Mouse (Mus musculus) heart, embryonic 16.5 days (tissue): ENCODE results near the gene 1700029J07Rik. TPM values are rescaled to one million over a fixed set of nuclear protein-coding genes. Genes with fewer than 3 reads are reported as not detected.
A peak's percentile ranks its signal among the peaks of the same experiment; 100 is the strongest.

Experiments
- ATAC-seq: fragments of 200-750 bp; cut with Nextera tagmentation; replicated peaks from 2 replicates; pipeline ENCODE4 v1.8.0; 2017; ENCODE audit warnings: moderate number of reproducible peaks; ENCODE audit not compliant: insufficient read depth, low FRiP score; ENCODE audit errors: extremely low read depth
- H3K27ac ChIP-seq: fragments of 300-500 bp; sonication (generic); 2 replicates; pipeline ENCODE4 v1.5.1; 2014; ENCODE audit warnings: mild to moderate bottlenecking, low read length, control low read depth, moderate library complexity
- H3K27me3 ChIP-seq: fragments of 300-500 bp; sonication (generic); 2 replicates; pipeline ENCODE4 v1.6.1; 2014; ENCODE audit warnings: low read length, mixed read lengths; ENCODE audit not compliant: control insufficient read depth, insufficient read depth
- H3K36me3 ChIP-seq: fragments of 300-500 bp; sonication (generic); 2 replicates; pipeline ENCODE4 v1.6.1; 2014; ENCODE audit not compliant: control insufficient read depth, insufficient read depth
- H3K4me1 ChIP-seq: fragments of 300-500 bp; sonication (generic); 2 replicates; pipeline ENCODE4 v1.6.1; 2014; ENCODE audit warnings: low read length, mixed read lengths; ENCODE audit not compliant: control insufficient read depth, insufficient read depth
- H3K4me2 ChIP-seq: fragments of 300-500 bp; sonication (generic); 2 replicates; pipeline ENCODE4 v1.6.1; 2014; ENCODE audit warnings: low read depth, mild to moderate bottlenecking, control low read depth, low read length
- H3K4me3 ChIP-seq: fragments of 300-500 bp; sonication (generic); 2 replicates; pipeline ENCODE4 v1.5.1; 2014; ENCODE audit warnings: mild to moderate bottlenecking, control low read depth, low read length
- H3K9ac ChIP-seq: fragments of 300-500 bp; sonication (generic); 2 replicates; pipeline ENCODE4 v1.6.1; 2014; ENCODE audit warnings: low read length, control low read depth
- H3K9me3 ChIP-seq: fragments of 300-500 bp; sonication (generic); replicated peaks from 2 replicates; pipeline ENCODE4 v1.6.1; 2016; ENCODE audit warnings: low read length; ENCODE audit not compliant: control insufficient read depth
- WGBS: fragments of 180-500 bp; shearing (Covaris S2); extraction: QIAGEN DNeasy Blood & Tissue Kit; methylation state at CpG from one replicate; pipeline ENCODE4 v1.1.7; 2014; 5-methylcytosine and 5-hydroxymethylcytosine counted together
- polyA plus RNA-seq: library from polyadenylated mRNA; unstranded; fragments of >200 nt; fragmentation: Nextera tagmentation; extraction: Ambion mirVana; gene quantifications from 2 replicates; pipeline ENCODE4 v1.2.1, GENCODE M21; 2015

1700029J07Rik gene
- polyA plus RNA-seq, 1 experiment from 2014 or later: 3.8 TPM

DNA sequence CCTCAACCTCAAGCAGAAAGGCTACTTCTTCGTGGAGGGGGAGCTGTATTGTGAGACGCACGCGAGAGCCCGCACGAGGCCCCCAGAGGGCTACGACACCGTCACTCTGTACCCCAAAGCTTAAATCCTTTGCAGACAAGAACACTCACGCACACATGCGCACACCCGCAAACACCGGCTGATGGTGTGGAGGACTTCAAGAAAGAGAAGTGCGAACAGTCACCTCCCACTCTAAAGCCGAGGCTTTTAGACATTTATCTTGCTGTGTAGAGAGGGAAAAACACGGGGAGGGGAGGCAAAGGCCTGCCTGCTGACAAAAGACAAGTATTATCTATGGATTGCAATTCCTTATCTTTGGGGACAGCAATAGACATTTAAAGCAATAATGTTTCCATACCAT, 56.2 kb downstream of the 1700029J07Rik start:
- no peak for ATAC-seq
- 73% methylated on average over 15 of the region's 15 CpGs for WGBS

DNA sequence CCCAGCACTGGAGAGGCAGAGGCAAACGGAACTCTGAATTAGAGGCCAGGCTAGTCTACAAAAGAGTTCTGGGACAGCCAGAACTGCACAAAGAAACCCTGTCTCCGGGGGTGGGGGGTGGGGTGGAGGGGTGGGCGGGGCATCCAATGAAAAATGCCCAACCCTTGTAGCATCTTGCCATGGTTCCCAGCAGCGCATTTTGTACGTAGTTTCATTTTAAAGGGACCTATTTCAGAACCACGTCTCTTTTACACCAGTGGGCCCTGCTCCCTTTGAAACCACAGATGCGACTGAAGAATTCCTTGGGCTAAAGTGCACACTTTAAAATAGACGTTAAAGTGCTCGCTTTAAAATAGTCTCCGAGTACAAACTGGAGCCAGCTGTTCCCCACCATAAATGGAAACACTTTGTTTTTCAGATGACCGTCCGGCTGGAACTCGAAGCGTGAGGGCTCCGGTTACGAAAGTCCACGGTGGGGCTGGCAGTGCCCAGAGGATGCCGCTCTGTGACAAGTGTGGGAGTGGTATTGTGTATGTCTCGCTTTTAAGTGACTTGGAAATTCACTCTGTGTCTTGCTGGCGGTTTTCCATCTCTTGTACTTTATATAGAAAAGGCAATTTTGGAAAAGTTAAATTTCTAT, 57.9 kb downstream of the 1700029J07Rik start:
- no peak overlapping the region for H3K9ac ChIP-seq
- 0 out of 2 replicates have a peak, but pooled peaks have one; percentile 52 for ATAC-seq
- peaks cover 29% of the 10 kb centered on the region for H3K36me3 ChIP-seq
- H3K9me3 ChIP-seq: no peaks in the 10 kb centered on the region
- peak overlapping the region; percentile 51 for H3K27ac ChIP-seq
- peaks cover 7% of the 10 kb centered on the region; the same call in 1 of the 2 replicates for H3K4me1 ChIP-seq
- no peaks in the 10 kb centered on the region for H3K27me3 ChIP-seq
- H3K4me3 ChIP-seq: peak overlapping the region; percentile 11
- H3K4me2 ChIP-seq: peak overlapping the region; percentile 39
- WGBS: 61% methylated on average over 20 of the region's 20 CpGs

More for the DNA sequence above, 56.2 kb downstream of the 1700029J07Rik start:
- Histone ChIP-seq H3K4me2 (no peak overlapping the region), H3K27ac (no peak overlapping the region), H3K9ac (no peak overlapping the region), H3K4me1 (peaks cover 7% of the 10 kb centered on the region; the same call in 1 of the 2 replicates), H3K9me3 (no peaks in the 10 kb centered on the region), H3K27me3 (no peaks in the 10 kb centered on the region), H3K4me3 (no peak overlapping the region), H3K36me3 (peaks cover 29% of the 10 kb centered on the region)

DNA sequence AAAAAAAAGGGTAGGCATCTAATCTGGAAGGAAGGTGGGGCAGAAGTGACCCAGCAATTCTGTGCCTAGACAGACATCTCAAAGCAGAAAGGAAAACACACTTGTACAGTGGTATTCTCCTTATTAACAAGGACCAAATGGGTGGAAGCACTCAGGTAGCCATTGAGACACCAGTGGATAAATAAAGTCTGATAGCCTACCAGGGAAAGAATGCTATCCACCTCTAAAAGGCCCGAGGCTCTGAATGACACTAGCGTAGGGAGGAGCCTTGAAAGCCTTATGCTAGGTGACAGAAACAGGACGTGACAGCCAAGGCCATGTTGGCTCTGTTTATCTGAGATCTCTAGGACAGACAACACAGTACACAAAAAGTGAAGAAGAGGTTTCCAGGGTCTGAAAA, 58.6 kb downstream of the 1700029J07Rik start:
- no peak overlapping the region for H3K4me3 ChIP-seq
- H3K4me2 ChIP-seq: no peak overlapping the region
- no peak overlapping the region for H3K9ac ChIP-seq
- H3K9me3 ChIP-seq: no peaks in the 10 kb centered on the region
- WGBS: 58% methylated on average over 3 of the region's 3 CpGs
- H3K27ac ChIP-seq: peak overlapping the region; percentile 51
- peaks cover 29% of the 10 kb centered on the region for H3K36me3 ChIP-seq
- no peaks in the 10 kb centered on the region for H3K27me3 ChIP-seq
- H3K4me1 ChIP-seq: peaks cover 7% of the 10 kb centered on the region; the same call in 1 of the 2 replicates
- no peak for ATAC-seq

- Histone ChIP-seq H3K4me3 (no peak overlapping the region), H3K4me2 (no peak overlapping the region), H3K27me3 (no peaks in the 10 kb centered on the region), H3K36me3 (peaks cover 19% of the 10 kb centered on the region), H3K9me3 (no peaks in the 10 kb centered on the region), H3K27ac (no peak overlapping the region), H3K9ac (no peak overlapping the region), H3K4me1 (peaks cover 7% of the 10 kb centered on the region; the same call in 1 of the 2 replicates)
- ATAC-seq: no peak
- WGBS: 92% methylated on average over 11 of the region's 11 CpGs
These were observed 61.3 kb downstream of the 1700029J07Rik start for GRCm38 (mm10) chr8:45913707-45914106.

- ATAC-seq: no peak
- no peaks in the 10 kb centered on the region for H3K9me3 ChIP-seq
- H3K4me2 ChIP-seq: no peak overlapping the region
- no peaks in the 10 kb centered on the region for H3K27me3 ChIP-seq
- 92% methylated on average over 4 of the region's 4 CpGs for WGBS
- H3K4me3 ChIP-seq: no peak overlapping the region
- no peak overlapping the region for H3K9ac ChIP-seq
- peaks cover 11% of the 10 kb centered on the region; the same call in 1 of the 2 replicates for H3K36me3 ChIP-seq
- H3K4me1 ChIP-seq: peaks cover 17% of the 10 kb centered on the region
- no peak overlapping the region for H3K27ac ChIP-seq
These were observed 68.8 kb downstream of the 1700029J07Rik start for GRCm38 (mm10) chr8:45906251-45906619.

- Histone ChIP-seq H3K4me2 (no peak overlapping the region), H3K27ac (no peak overlapping the region), H3K9ac (no peak overlapping the region), H3K27me3 (no peaks in the 10 kb centered on the region), H3K9me3 (no peaks in the 10 kb centered on the region), H3K4me3 (no peak overlapping the region), H3K4me1 (peaks cover 19% of the 10 kb centered on the region), H3K36me3 (peaks cover 11% of the 10 kb centered on the region; the same call in 1 of the 2 replicates)
- 82% methylated on average over 7 of the region's 7 CpGs for WGBS
- no peak for ATAC-seq
These were observed 69.3 kb downstream of the 1700029J07Rik start for GRCm38 (mm10) chr8:45905591-45906250.

GRCm38 (mm10) chr8:45903659-45904058, 71.4 kb downstream of the 1700029J07Rik start:
- peak; percentile 57; the same call in 1 of the 2 replicates for ATAC-seq
- Histone ChIP-seq H3K4me1 (peaks cover 25% of the 10 kb centered on the region), H3K9me3 (no peaks in the 10 kb centered on the region), H3K27ac (peak overlapping the region; percentile 74), H3K4me2 (no peak overlapping the region), H3K36me3 (peaks cover 9% of the 10 kb centered on the region; the same call in 1 of the 2 replicates), H3K9ac (no peak overlapping the region), H3K4me3 (no peak overlapping the region), H3K27me3 (no peaks in the 10 kb centered on the region)
- WGBS: 8% methylated on average over 3 of the region's 3 CpGs
